Mouse (Mus musculus): ENCODE results near the gene Aqp2. TPM values are rescaled to one million over a fixed set of nuclear protein-coding genes. Genes with fewer than 3 reads are reported as not detected.
A peak's percentile ranks its signal among the peaks of the same experiment; 100 is the strongest.

Gene Aqp2
- polyA plus RNA-seq, 1 experiment from 2014 or later, result not detected

DNA sequence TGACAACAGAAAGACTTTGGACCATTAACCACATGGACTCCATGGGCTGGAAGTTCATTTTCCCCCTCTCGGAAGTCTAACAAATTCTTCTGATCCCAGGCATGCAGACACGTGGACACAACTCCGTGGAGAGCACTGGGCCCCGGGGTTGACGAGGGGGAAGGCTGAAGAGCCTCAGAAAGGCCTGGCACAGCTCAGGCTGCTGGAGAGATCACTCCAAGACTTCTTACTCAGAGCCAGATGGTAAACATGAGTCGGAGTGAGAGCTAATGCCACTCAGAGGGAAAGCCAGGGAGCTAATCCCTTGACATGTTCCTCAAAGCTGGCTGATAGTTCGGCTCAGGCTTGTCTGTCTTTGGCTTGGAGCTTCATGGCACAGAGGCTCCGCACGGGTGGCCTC is 36.4 kb downstream of the Aqp2 start:
- Histone ChIP-seq H3K27ac (ENCODE audit: low read depth, low read length) (peak overlapping the region; percentile 21; the same call in 1 of the 2 replicates), H3K36me3 (ENCODE audit: control insufficient read depth, insufficient read depth, low read length) (no peaks in the 10 kb centered on the region), H3K4me2 (no peak overlapping the region), H3K4me1 (replicated peaks; ENCODE audit: control insufficient read depth, insufficient read depth, low read length) (peaks cover 6% of the 10 kb centered on the region; the same call in 1 of the 2 replicates), H3K9me3 (ENCODE audit: control insufficient read depth, low read length) (0 out of 2 replicates have a peak, but pooled peaks cover 2% of the 10 kb centered on the region), H3K9ac (ENCODE audit: low read depth, low read length) (no peak overlapping the region), H3K4me3 (ENCODE audit: low read depth, low read length) (no peak overlapping the region), H3K27me3 (replicated peaks; ENCODE audit: control insufficient read depth, insufficient read depth, low read length) (peaks cover 31% of the 10 kb centered on the region)
- DNase-seq (ENCODE audit: low spot score) (no peak), ATAC-seq (replicated peaks; ENCODE audit: low FRiP score) (no peak)
- WGBS, result 50% methylated on average over 9 of the region's 9 CpGs

DNA sequence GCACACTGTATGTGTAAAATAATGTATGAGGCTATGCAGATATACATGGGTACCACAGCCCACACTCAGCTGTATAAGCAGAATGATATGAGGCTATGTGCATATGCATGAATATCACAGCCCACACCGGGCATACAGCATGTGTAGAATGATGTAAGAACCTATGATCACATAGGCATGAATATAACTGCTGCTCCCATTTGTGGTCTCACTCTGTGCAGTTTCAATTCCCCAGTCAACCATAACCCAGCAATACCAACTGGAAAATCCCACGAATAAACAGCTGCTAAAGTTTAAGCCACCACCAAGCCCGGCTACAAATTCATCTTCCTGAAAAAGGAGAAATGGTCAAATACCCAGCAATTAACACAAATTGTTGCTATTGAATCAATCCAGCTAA is 39.7 kb downstream of the Aqp2 start:
- ATAC-seq (replicated peaks; ENCODE audit: low FRiP score) (no peak), DNase-seq (ENCODE audit: low spot score) (no peak)
- H3K4me3 ChIP-seq (ENCODE audit: low read depth, low read length), result no peak overlapping the region
- no peak overlapping the region for H3K27ac ChIP-seq (ENCODE audit: low read depth, low read length)
- H3K9me3 ChIP-seq (ENCODE audit: control insufficient read depth, low read length), result no peaks in the 10 kb centered on the region
- peaks cover 6% of the 10 kb centered on the region; the same call in 1 of the 2 replicates for H3K4me1 ChIP-seq (replicated peaks; ENCODE audit: control insufficient read depth, insufficient read depth, low read length)
- peaks cover 13% of the 10 kb centered on the region; the same call in 1 of the 2 replicates for H3K36me3 ChIP-seq (ENCODE audit: control insufficient read depth, insufficient read depth, low read length)
- H3K27me3 ChIP-seq (replicated peaks; ENCODE audit: control insufficient read depth, insufficient read depth, low read length), result peaks cover 17% of the 10 kb centered on the region
- H3K9ac ChIP-seq (ENCODE audit: low read depth, low read length), result no peak overlapping the region
- 90% methylated on average over 3 of the region's 3 CpGs for WGBS
- no peak overlapping the region for H3K4me2 ChIP-seq

DNA sequence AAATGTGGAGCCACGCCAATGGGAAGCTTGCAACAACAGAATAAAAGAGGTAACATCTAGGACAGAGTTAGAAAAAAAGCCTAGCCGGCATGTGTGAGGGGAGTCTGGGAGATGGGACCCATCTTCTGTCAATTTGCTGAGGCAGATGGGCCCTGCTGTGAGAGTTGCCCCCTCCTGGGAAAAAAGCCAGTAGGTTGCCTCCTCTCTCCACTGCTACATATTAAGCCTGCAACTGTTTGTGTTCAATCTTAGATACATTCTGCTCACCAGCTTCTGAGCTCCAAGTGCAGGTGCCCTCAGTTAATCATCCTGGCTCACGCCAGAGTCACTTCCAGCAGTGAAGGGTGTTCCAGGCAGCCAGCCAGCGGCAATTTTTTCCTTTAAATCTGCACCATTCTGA is 41.0 kb downstream of the Aqp2 start:
- Histone ChIP-seq H3K4me3 (ENCODE audit: low read depth, low read length) (no peak overlapping the region), H3K27ac (ENCODE audit: low read depth, low read length) (no peak overlapping the region), H3K4me2 (no peak overlapping the region), H3K27me3 (replicated peaks; ENCODE audit: control insufficient read depth, insufficient read depth, low read length) (peaks cover 5% of the 10 kb centered on the region), H3K4me1 (replicated peaks; ENCODE audit: control insufficient read depth, insufficient read depth, low read length) (peaks cover 6% of the 10 kb centered on the region; the same call in 1 of the 2 replicates), H3K9me3 (ENCODE audit: control insufficient read depth, low read length) (no peaks in the 10 kb centered on the region), H3K9ac (ENCODE audit: low read depth, low read length) (no peak overlapping the region), H3K36me3 (ENCODE audit: control insufficient read depth, insufficient read depth, low read length) (peaks cover 13% of the 10 kb centered on the region; the same call in 1 of the 2 replicates)
- no peak for DNase-seq (ENCODE audit: low spot score)
- WGBS, result 83% methylated on average over 4 of the region's 4 CpGs
- ATAC-seq (replicated peaks; ENCODE audit: low FRiP score), result no peak

DNA sequence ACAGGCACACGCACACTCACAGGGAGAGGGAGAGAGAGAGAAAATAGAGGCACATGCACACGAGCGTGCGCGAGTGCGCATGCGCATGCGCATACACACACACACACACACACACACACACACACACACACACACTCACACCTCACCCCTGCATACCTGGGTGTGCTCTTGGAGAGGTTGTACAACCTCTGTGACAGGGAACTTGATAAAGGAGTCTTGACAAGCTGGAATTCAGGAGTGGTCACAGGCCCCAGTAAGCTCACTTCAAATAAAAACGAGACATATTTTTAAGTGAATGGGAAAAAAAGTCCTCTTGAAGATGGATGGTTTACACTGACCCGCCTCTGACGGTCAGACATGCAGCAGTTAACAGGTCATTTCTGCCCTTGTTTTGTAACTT is 43.2 kb downstream of the Aqp2 start:
- Histone ChIP-seq H3K4me3 (ENCODE audit: low read depth, low read length) (no peak overlapping the region), H3K9ac (ENCODE audit: low read depth, low read length) (no peak overlapping the region), H3K4me1 (replicated peaks; ENCODE audit: control insufficient read depth, insufficient read depth, low read length) (no peaks in the 10 kb centered on the region), H3K27ac (ENCODE audit: low read depth, low read length) (no peak overlapping the region), H3K27me3 (replicated peaks; ENCODE audit: control insufficient read depth, insufficient read depth, low read length) (no peaks in the 10 kb centered on the region), H3K9me3 (ENCODE audit: control insufficient read depth, low read length) (no peaks in the 10 kb centered on the region), H3K4me2 (no peak overlapping the region), H3K36me3 (ENCODE audit: control insufficient read depth, insufficient read depth, low read length) (peaks cover 31% of the 10 kb centered on the region)
- DNase-seq (ENCODE audit: low spot score) (no peak), ATAC-seq (replicated peaks; ENCODE audit: low FRiP score) (no peak)
- 95% methylated on average over 11 of the region's 11 CpGs for WGBS

DNA sequence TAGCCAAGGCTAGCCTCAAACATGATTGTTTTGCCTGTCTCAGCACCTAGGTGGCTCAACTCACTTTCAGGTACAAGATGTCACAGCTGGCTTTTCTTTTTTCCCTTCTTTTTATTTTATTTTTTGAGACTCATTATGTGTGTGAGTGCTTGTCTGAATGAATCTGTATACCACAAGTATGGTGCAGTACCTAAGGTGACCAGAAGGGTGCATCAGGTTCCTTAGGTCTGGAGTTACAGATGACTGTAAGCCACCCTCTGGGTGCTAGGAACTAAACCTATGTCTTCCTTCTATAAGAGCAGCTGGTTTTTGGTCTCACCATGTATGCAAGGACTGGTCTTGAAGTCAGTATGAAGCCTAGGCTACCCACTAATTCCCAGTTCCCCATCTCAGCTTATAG is 52.8 kb downstream of the Aqp2 start:
- no peak overlapping the region for H3K4me2 ChIP-seq
- no peak for ATAC-seq (replicated peaks; ENCODE audit: low FRiP score)
- DNase-seq (ENCODE audit: low spot score), result no peak
- H3K9ac ChIP-seq (ENCODE audit: low read depth, low read length), result no peak overlapping the region
- no peaks in the 10 kb centered on the region for H3K27me3 ChIP-seq (replicated peaks; ENCODE audit: control insufficient read depth, insufficient read depth, low read length)
- H3K4me1 ChIP-seq (replicated peaks; ENCODE audit: control insufficient read depth, insufficient read depth, low read length), result no peaks in the 10 kb centered on the region
- no peak overlapping the region for H3K27ac ChIP-seq (ENCODE audit: low read depth, low read length)
- peaks cover 72% of the 10 kb centered on the region for H3K36me3 ChIP-seq (ENCODE audit: control insufficient read depth, insufficient read depth, low read length)
- no peaks in the 10 kb centered on the region for H3K9me3 ChIP-seq (ENCODE audit: control insufficient read depth, low read length)
- no peak overlapping the region for H3K4me3 ChIP-seq (ENCODE audit: low read depth, low read length)

Other genes starting within 250 kb of the Aqp2 start
- gene Fmnl3, start 208.6 kb upstream of the Aqp2 start, polyA plus RNA-seq (2014; fragmentation: Nextera tagmentation; extraction: Ambion mirVana), result 12.8 and 13.3 TPM in 2 replicates
- gene Tmbim6, start 186.2 kb upstream of the Aqp2 start, polyA plus RNA-seq (2014; fragmentation: Nextera tagmentation; extraction: Ambion mirVana), result 256 and 273 TPM in 2 replicates
- gene Nckap5l, start 121.3 kb upstream of the Aqp2 start, polyA plus RNA-seq (2014; fragmentation: Nextera tagmentation; extraction: Ambion mirVana), result 5.6 and 6.0 TPM in 2 replicates
- gene Bcdin3d, start 104.3 kb upstream of the Aqp2 start, polyA plus RNA-seq (2014; fragmentation: Nextera tagmentation; extraction: Ambion mirVana), result 10.5 and 12.1 TPM in 2 replicates
- gene Faim2, start 50.9 kb upstream of the Aqp2 start, polyA plus RNA-seq (2014; fragmentation: Nextera tagmentation; extraction: Ambion mirVana), result 0.19 and 0.22 TPM in 2 replicates
- gene Aqp5, start 11.7 kb downstream of the Aqp2 start, polyA plus RNA-seq (2014; fragmentation: Nextera tagmentation; extraction: Ambion mirVana), result 1.2 and 1.9 TPM in 2 replicates
- gene Aqp6, start 22.3 kb downstream of the Aqp2 start, polyA plus RNA-seq (2014; fragmentation: Nextera tagmentation; extraction: Ambion mirVana), result not detected in 2 replicates
- 91.2 and 111 TPM in 2 replicates for gene Racgap1, start 72.6 kb downstream of the Aqp2 start, polyA plus RNA-seq (2014; fragmentation: Nextera tagmentation; extraction: Ambion mirVana)
- gene Asic1, start 91.3 kb downstream of the Aqp2 start, polyA plus RNA-seq (2014; fragmentation: Nextera tagmentation; extraction: Ambion mirVana), result 2.3 TPM in 2 replicates
- 26.7 and 28.5 TPM in 2 replicates for gene Smarcd1, start 123.1 kb downstream of the Aqp2 start, polyA plus RNA-seq (2014; fragmentation: Nextera tagmentation; extraction: Ambion mirVana)
- gene Gm17349, start 126.4 kb downstream of the Aqp2 start, polyA plus RNA-seq (2014; fragmentation: Nextera tagmentation; extraction: Ambion mirVana), result not detected in 2 replicates
- 3.4 and 4.3 TPM in 2 replicates for gene Gpd1, start 138.5 kb downstream of the Aqp2 start, polyA plus RNA-seq (2014; fragmentation: Nextera tagmentation; extraction: Ambion mirVana)
- gene Cox14, start 146.6 kb downstream of the Aqp2 start, polyA plus RNA-seq (2014; fragmentation: Nextera tagmentation; extraction: Ambion mirVana), result 134 and 153 TPM in 2 replicates
- gene Cers5, start 193.8 kb downstream of the Aqp2 start, polyA plus RNA-seq (2014; fragmentation: Nextera tagmentation; extraction: Ambion mirVana), result 32.3 and 34.7 TPM in 2 replicates